Mouse (Mus musculus) ES-E14 (cell line): ENCODE results near the gene Bach2. TPM values are rescaled to one million over a fixed set of nuclear protein-coding genes. Genes with fewer than 3 reads are reported as not detected.

ENCODE experiments used
- DNase-seq: peaks from one replicate; pipeline ENCODE4 v3.0.0-alpha.2; 2013; ENCODE audit warnings: low read depth, low spot score
- H3K27ac ChIP-seq: 2 replicates; pipeline ENCODE4 v1.5.1; 2012; ENCODE audit warnings: low read depth, mild to moderate bottlenecking, low read length, moderate library complexity, mixed read lengths; ENCODE audit not compliant: poor library complexity, insufficient read depth, severe bottlenecking
- H3K36me3 ChIP-seq: 2 replicates; pipeline ENCODE4 v1.6.1; 2012; ENCODE audit warnings: mild to moderate bottlenecking, low read length, moderate library complexity, mixed read lengths; ENCODE audit not compliant: control insufficient read depth, poor library complexity, insufficient read depth, severe bottlenecking
- H3K4me1 ChIP-seq, 2 experiments: fragments of 150-350 bp in 1 of 2; sonication (generic) in 1 of 2; 2 replicates each; pipeline ENCODE4 v1.6.1; 2012; ENCODE audit warnings: low read length in 2 of 2, mild to moderate bottlenecking in 1 of 2, mixed read lengths in 1 of 2; ENCODE audit not compliant: control insufficient read depth in 2 of 2, insufficient read depth in 2 of 2, poor library complexity in 1 of 2
- H3K4me3 ChIP-seq, 2 experiments: fragments of 150-350 bp in 1 of 2; sonication (generic) in 1 of 2; 2 replicates each; pipeline ENCODE4 v1.5.1; 2012; ENCODE audit warnings: low read length in 2 of 2, low read depth in 1 of 2, mild to moderate bottlenecking in 1 of 2, mixed read lengths in 1 of 2; ENCODE audit not compliant: insufficient read depth in 1 of 2, poor library complexity in 1 of 2, severe bottlenecking in 1 of 2
- H3K9ac ChIP-seq: 2 replicates; pipeline ENCODE4 v1.6.1; 2012; ENCODE audit warnings: low read depth, mild to moderate bottlenecking, low read length, mixed read lengths; ENCODE audit not compliant: poor library complexity, insufficient read depth, severe bottlenecking
- H3K9me3 ChIP-seq: fragments of 150-350 bp; sonication (generic); 2 replicates; pipeline ENCODE4 v1.6.1; 2012; ENCODE audit warnings: low read depth, mild to moderate bottlenecking, low read length; ENCODE audit not compliant: control insufficient read depth, insufficient read depth
- CHD2 ChIP-seq: IDR thresholded peaks from 2 replicates; pipeline ENCODE4 v1.6.1; 2014; ENCODE audit warnings: mild to moderate bottlenecking, low read depth, low read length, inconsistent platforms
- HCFC1 ChIP-seq: IDR thresholded peaks from 2 replicates; pipeline ENCODE4 v1.6.1; 2012; ENCODE audit warnings: low read length, inconsistent platforms, borderline replicate concordance; ENCODE audit not compliant: insufficient read depth
- MAFK ChIP-seq: IDR thresholded peaks from 2 replicates; pipeline ENCODE4 v1.6.1; 2014; ENCODE audit warnings: mild to moderate bottlenecking, low read depth, low read length, inconsistent platforms; ENCODE audit not compliant: insufficient read depth
- ZC3H11A ChIP-seq: IDR thresholded peaks from 2 replicates; pipeline ENCODE4 v1.6.1; 2012; ENCODE audit warnings: low read depth, mild to moderate bottlenecking, inconsistent platforms, low read length, borderline replicate concordance
- ZNF384 ChIP-seq: IDR thresholded peaks from 2 replicates; pipeline ENCODE4 v1.6.1; 2012; ENCODE audit warnings: low read depth, low read length, inconsistent platforms
- in situ Hi-C, 2 experiments: fragments of 600-800 bp; cut with MboI; formaldehyde crosslinking; loops; one replicate each; pipeline ENCODE4 v1.15.1; 2025; ENCODE audit warnings: low sequenced_read_pairs in 2 of 2, inconsistent platforms in 1 of 2; ENCODE audit not compliant: unreplicated experiment in 2 of 2
- total RNA-seq: library from RNA; depleted of rRNA; stranded (reverse); fragments of 300-350 nt; gene quantifications from 2 replicates; pipeline ENCODE4 v1.2.3, GENCODE M21; 2012

The Bach2 gene
- total RNA-seq, 1 experiment, result 3.3 TPM

DNA sequence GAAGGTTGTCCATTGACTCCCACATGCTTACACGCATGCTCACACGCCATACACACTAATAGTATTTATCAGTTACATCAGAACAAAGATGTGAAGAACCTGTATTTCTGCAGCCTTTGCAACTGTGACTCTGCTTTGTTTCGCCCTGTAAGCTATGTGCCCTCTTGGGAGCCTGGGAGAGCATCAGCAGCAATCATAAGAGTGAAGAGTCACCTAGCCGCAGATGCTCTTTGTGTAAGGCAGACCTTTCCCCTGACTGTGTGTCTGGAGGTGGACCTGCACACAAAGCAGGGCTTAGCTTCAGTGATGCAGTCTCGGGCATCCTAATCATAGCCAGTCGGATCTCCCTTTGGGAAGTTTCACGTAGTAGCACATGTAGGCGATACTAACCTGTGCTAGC, 243.5 kb downstream of the Bach2 start:
- Histone ChIP-seq H3K9ac (no peak overlapping the region), H3K4me3 (no peak overlapping the region), H3K9me3 (no peaks in the 10 kb centered on the region), H3K36me3 (no peaks in the 10 kb centered on the region), H3K27ac (peak overlapping the region; percentile 3; the same call in 1 of the 2 replicates), H3K4me1 (peaks cover 5 to 23% of the 10 kb centered on the region in 2 experiments; a peak in 3 of 4 replicates)
- no peak for TF ChIP-seq CHD2
- TF ChIP-seq MAFK, result no peak
- TF ChIP-seq HCFC1, result no peak
- TF ChIP-seq ZNF384, result no peak
- no peak for TF ChIP-seq ZC3H11A
- in situ Hi-C loops, result no loop called here
- DNase-seq, result no peak

DNA sequence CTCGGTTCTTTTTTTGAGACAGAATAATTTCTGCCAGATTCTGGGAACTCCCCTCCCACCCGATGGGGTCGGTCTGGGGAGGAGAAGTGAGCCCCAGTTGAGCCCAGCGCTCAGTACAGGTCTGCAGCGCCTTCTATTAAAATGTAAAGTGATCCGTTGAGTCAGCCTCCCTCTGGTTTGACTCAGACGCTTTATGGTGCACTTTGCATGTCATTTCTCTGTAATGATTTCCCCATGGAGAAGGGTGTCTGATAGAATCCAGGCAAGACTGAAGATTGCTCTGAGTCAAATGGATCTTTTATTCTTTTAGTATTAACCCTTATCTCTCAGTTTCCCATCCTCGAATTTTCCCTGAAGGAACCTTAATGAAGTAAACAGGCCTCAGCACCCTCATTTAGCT, 244.3 kb downstream of the Bach2 start:
- no peaks in the 10 kb centered on the region for H3K9me3 ChIP-seq
- H3K4me3 ChIP-seq, result no peak overlapping the region
- H3K4me1 ChIP-seq, result peaks cover 5 to 23% of the 10 kb centered on the region in 2 experiments; a peak in 3 of 4 replicates
- in situ Hi-C loops, result no loop called here
- DNase-seq, result no peak
- no peak overlapping the region for H3K9ac ChIP-seq
- H3K27ac ChIP-seq, result no peak overlapping the region
- no peak for TF ChIP-seq ZNF384
- TF ChIP-seq MAFK, result no peak
- no peak for TF ChIP-seq ZC3H11A
- H3K36me3 ChIP-seq, result no peaks in the 10 kb centered on the region

DNA sequence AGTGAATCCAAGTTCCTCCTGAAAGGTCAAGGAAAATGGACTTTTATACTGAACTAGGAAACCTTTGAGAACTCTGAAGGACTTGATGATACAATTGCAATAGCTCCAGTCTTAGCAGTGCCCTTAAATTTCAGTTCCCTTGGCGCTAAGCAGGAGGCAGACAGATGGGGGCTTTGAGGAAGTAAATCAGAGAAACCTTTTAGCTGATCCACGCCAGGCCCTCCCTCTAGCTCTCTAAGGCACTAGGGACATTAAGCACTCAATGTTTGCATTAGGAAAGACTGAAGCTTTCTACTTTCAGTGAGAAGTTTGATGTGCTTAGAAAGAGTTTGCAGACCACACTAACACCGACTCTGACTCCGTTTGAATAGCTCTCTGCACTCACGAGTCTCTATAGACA, 247.2 kb downstream of the Bach2 start:
- TF ChIP-seq HCFC1, result no peak
- no peak for TF ChIP-seq CHD2
- TF ChIP-seq ZC3H11A, result no peak
- TF ChIP-seq MAFK, result no peak
- no peak for TF ChIP-seq ZNF384
- H3K4me1 ChIP-seq, result peaks cover 2 to 15% of the 10 kb centered on the region in 2 experiments; a peak in 3 of 4 replicates
- in situ Hi-C loops, result no loop called here
- H3K27ac ChIP-seq, result no peak overlapping the region
- no peak overlapping the region for H3K9ac ChIP-seq
- H3K9me3 ChIP-seq, result no peaks in the 10 kb centered on the region
- no peak for DNase-seq
- no peak overlapping the region for H3K4me3 ChIP-seq
- H3K36me3 ChIP-seq, result no peaks in the 10 kb centered on the region

DNA sequence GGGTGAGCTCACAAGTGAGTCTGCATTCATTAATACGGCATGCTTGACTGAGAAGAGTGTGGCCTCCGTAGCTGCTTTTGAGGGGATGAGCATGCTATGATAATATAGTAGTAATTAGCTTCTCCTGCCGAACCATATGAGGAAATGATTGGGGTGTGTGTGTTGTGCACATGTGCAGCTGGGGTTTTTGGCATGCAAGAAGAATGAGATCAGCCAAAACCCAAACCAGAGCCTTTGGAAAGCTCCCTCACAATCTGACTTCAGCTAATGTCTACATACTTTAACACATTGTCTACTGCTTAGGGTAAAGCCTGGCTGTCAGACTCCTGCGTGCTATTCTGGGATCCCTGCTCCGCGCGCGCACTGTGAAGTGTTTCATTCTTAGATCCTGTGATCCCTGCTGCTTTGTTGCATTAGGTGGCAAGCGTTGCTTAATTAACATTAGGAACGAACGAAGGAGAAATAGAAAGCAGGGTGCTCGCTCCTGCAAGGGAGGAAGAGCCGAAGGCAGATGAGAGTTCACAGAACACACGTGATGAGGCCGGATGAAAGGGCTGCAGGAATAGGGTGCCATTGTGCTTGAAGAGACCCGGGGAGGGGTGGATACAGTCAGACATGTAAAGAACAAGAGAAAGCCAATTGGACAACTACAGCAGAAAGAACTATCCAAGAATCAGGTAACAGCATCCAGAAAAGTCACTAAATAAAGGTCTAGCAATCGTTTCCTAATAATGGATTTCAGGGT, 248.2 kb downstream of the Bach2 start:
- Histone ChIP-seq H3K4me1 (peaks cover 2 to 10% of the 10 kb centered on the region in 2 experiments; a peak in 3 of 4 replicates), H3K9ac (no peak overlapping the region), H3K36me3 (no peaks in the 10 kb centered on the region), H3K27ac (no peak overlapping the region), H3K4me3 (no peak overlapping the region), H3K9me3 (no peaks in the 10 kb centered on the region)
- TF ChIP-seq MAFK, result no peak
- TF ChIP-seq CHD2, result no peak
- in situ Hi-C loops, result no loop called here
- DNase-seq, result no peak

DNA sequence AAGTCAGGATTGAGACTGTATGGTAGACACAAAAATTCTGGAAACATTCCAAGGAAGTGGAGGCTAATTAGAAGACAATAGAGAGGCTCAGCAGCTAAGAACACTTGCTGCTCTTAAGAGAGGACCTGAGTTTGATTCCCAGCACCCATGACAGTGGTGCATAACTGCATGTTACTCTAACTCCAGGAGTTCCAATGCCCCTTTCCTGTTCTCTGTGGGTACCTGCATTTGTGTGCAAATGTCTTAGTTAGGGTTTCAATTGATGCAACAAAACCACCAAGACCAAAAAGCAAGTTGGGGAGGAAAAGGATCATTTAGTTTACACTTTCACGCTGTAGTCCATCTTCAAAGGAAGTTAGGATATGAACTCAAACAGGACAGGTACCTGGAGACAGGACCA, 250.6 kb downstream of the Bach2 start:
- H3K4me1 ChIP-seq, result peaks cover 0 to 5% of the 10 kb centered on the region in 2 experiments; a peak in 1 of 4 replicates
- in situ Hi-C loops, result no loop called here
- H3K36me3 ChIP-seq, result no peaks in the 10 kb centered on the region
- DNase-seq, result no peak
- H3K4me3 ChIP-seq, result no peak overlapping the region
- H3K27ac ChIP-seq, result no peak overlapping the region
- H3K9ac ChIP-seq, result no peak overlapping the region
- no peaks in the 10 kb centered on the region for H3K9me3 ChIP-seq
- TF ChIP-seq ZC3H11A (no peak), ZNF384 (no peak), CHD2 (no peak), HCFC1 (no peak), MAFK (no peak)
